Mouse (Mus musculus) brown adipose tissue, adult 24 weeks (tissue): ENCODE results near the gene Gm6169. TPM values are rescaled to one million over a fixed set of nuclear protein-coding genes. Genes with fewer than 3 reads are reported as not detected.
A peak's percentile ranks its signal among the peaks of the same experiment; 100 is the strongest.
"Not testable (repeated sequence)": the region's sequence is repeated elsewhere in the genome, so short reads cannot be mapped to it uniquely, and the experiment has no call there.

Source experiments
- H3K27ac ChIP-seq: fragments of 200-500 bp; replicated peaks from 2 replicates; pipeline ENCODE4 v1.5.1; 2012; ENCODE audit warnings: low read depth, mild to moderate bottlenecking, low read length
- H3K4me1 ChIP-seq: fragments of 200-500 bp; 2 replicates; pipeline ENCODE4 v1.6.1; 2012; ENCODE audit warnings: low read length, mixed read lengths; ENCODE audit not compliant: control insufficient read depth, insufficient read depth, insufficient read length
- H3K4me3 ChIP-seq: fragments of 200-500 bp; 2 replicates; pipeline ENCODE4 v1.5.1; 2012; ENCODE audit warnings: low read depth, mild to moderate bottlenecking, low read length, moderate library complexity; ENCODE audit not compliant: insufficient read depth
- polyA plus RNA-seq: library from polyadenylated mRNA; stranded (reverse); fragments of >200 nt; gene quantifications from 2 replicates; pipeline ENCODE4 v1.2.4, GENCODE M21; 2012; ENCODE audit not compliant: missing spikeins, insufficient read depth, insufficient read length

Gm6169 gene
- polyA plus RNA-seq, 1 experiment: 17.4 TPM

- Histone ChIP-seq H3K4me1 (no peaks in the 10 kb centered on the region), H3K27ac (no peak overlapping the region), H3K4me3 (no peak overlapping the region)
Observed at GRCm38 (mm10) chr13:97082432-97082831, 16.6 kb downstream of the Gm6169 start.

GRCm38 (mm10) chr13:97080615-97081014 lies 18.4 kb downstream of the Gm6169 start:
- Histone ChIP-seq H3K4me1 (no peaks in the 10 kb centered on the region), H3K27ac (no peak overlapping the region), H3K4me3 (no peak overlapping the region)

GRCm38 (mm10) chr13:97080201-97080600 lies 18.8 kb downstream of the Gm6169 start:
- H3K4me3 ChIP-seq: no peak overlapping the region
- H3K27ac ChIP-seq: no peak overlapping the region
- H3K4me1 ChIP-seq: no peaks in the 10 kb centered on the region

- no peak overlapping the region for H3K4me3 ChIP-seq
- no peaks in the 10 kb centered on the region for H3K4me1 ChIP-seq
- no peak overlapping the region for H3K27ac ChIP-seq
Observed at GRCm38 (mm10) chr13:97077556-97077955, 21.5 kb downstream of the Gm6169 start.

GRCm38 (mm10) chr13:97073497-97073896 lies 25.5 kb downstream of the Gm6169 start:
- Histone ChIP-seq H3K27ac (no peak overlapping the region), H3K4me1 (no peaks in the 10 kb centered on the region), H3K4me3 (no peak overlapping the region)

- Histone ChIP-seq H3K4me3 (peak overlapping the region; percentile 53), H3K4me1 (no peaks in the 10 kb centered on the region), H3K27ac (no peak overlapping the region)
Observed at GRCm38 (mm10) chr13:97071626-97072241, 27.3 kb downstream of the Gm6169 start.

GRCm38 (mm10) chr13:97070931-97071625 lies 28.0 kb downstream of the Gm6169 start:
- no peak overlapping the region for H3K27ac ChIP-seq
- no peaks in the 10 kb centered on the region for H3K4me1 ChIP-seq
- H3K4me3 ChIP-seq: peak overlapping the region; percentile 53

GRCm38 (mm10) chr13:97068151-97068550 lies 30.9 kb downstream of the Gm6169 start:
- Histone ChIP-seq H3K4me3 (no peak overlapping the region), H3K27ac (no peak overlapping the region), H3K4me1 (no peaks in the 10 kb centered on the region)

- H3K4me1 ChIP-seq: no peaks in the 10 kb centered on the region
Observed at GRCm38 (mm10) chr13:97067691-97068090, 31.3 kb downstream of the Gm6169 start.

GRCm38 (mm10) chr13:97066649-97067550 lies 32.1 kb downstream of the Gm6169 start, which contains the start of gene Fam169a:
TSS of gene Fam169a (plus strand) at chr13:97067286.
- Histone ChIP-seq H3K4me3 (no peak within 1 kb of the TSS), H3K4me1 (no peaks in the 10 kb centered on the region), H3K27ac (no peak within 1 kb of the TSS)

More at GRCm38 (mm10) chr13:97067691-97068090, 31.3 kb downstream of the Gm6169 start:
- H3K27ac ChIP-seq: no peak overlapping the region
- no peak overlapping the region for H3K4me3 ChIP-seq

GRCm38 (mm10) chr13:97064844-97065621 lies 34.0 kb downstream of the Gm6169 start:
- H3K4me3 ChIP-seq, H3K27ac ChIP-seq: not testable (repeated sequence)

GRCm38 (mm10) chr13:97064413-97064812 lies 34.6 kb downstream of the Gm6169 start:
- H3K4me1 ChIP-seq: no peaks in the 10 kb centered on the region
- no peak overlapping the region for H3K4me3 ChIP-seq
- no peak overlapping the region for H3K27ac ChIP-seq

More at GRCm38 (mm10) chr13:97064844-97065621, 34.0 kb downstream of the Gm6169 start:
- not testable (repeated sequence) for H3K4me1 ChIP-seq

GRCm38 (mm10) chr13:97063431-97063830 lies 35.6 kb downstream of the Gm6169 start:
- Histone ChIP-seq H3K4me1 (no peaks in the 10 kb centered on the region), H3K27ac (no peak overlapping the region), H3K4me3 (no peak overlapping the region)

GRCm38 (mm10) chr13:97062151-97062550 lies 36.9 kb downstream of the Gm6169 start:
- no peak overlapping the region for H3K27ac ChIP-seq
- no peaks in the 10 kb centered on the region for H3K4me1 ChIP-seq
- H3K4me3 ChIP-seq: no peak overlapping the region
